Mouse (Mus musculus): ENCODE data around the gene Maml3. TPM values are rescaled to one million over a fixed set of nuclear protein-coding genes. Genes with fewer than 3 reads are reported as not detected.

Maml3 gene
- polyA plus RNA-seq, 1 experiment from 2014 or later, result 8.0 TPM

- peak; percentile 52 for DNase-seq (ENCODE audit: low spot score)
- no peak overlapping the region for H3K4me2 ChIP-seq (replicated peaks)
- ATAC-seq (ENCODE audit: low FRiP score), result peak; percentile 57
- no peak overlapping the region for H3K4me3 ChIP-seq (replicated peaks; ENCODE audit: low read length)
- WGBS, result 8% methylated on average over 7 of the region's 7 CpGs
- H3K27me3 ChIP-seq (ENCODE audit: control insufficient read depth, insufficient read depth, low read length), result no peaks in the 10 kb centered on the region
- no peaks in the 10 kb centered on the region for H3K36me3 ChIP-seq (replicated peaks; ENCODE audit: control insufficient read depth, insufficient read depth)
- peaks cover 42% of the 10 kb centered on the region for H3K4me1 ChIP-seq (replicated peaks; ENCODE audit: control insufficient read depth, insufficient read depth, low read length)
- no peaks in the 10 kb centered on the region for H3K9me3 ChIP-seq (ENCODE audit: control insufficient read depth, low read length)
- H3K27ac ChIP-seq, result peak overlapping the region; percentile 72
- H3K9ac ChIP-seq, result peak overlapping the region; percentile 45
Observed at GRCm38 (mm10) chr3:51749421-51749811, 355.5 kb downstream of the Maml3 start.

- ATAC-seq (ENCODE audit: low FRiP score) (no peak), DNase-seq (ENCODE audit: low spot score) (no peak)
- Histone ChIP-seq H3K4me1 (replicated peaks; ENCODE audit: control insufficient read depth, insufficient read depth, low read length) (peaks cover 43% of the 10 kb centered on the region), H3K27me3 (ENCODE audit: control insufficient read depth, insufficient read depth, low read length) (no peaks in the 10 kb centered on the region), H3K36me3 (replicated peaks; ENCODE audit: control insufficient read depth, insufficient read depth) (no peaks in the 10 kb centered on the region), H3K4me3 (replicated peaks; ENCODE audit: low read length) (no peak overlapping the region), H3K9ac (peak overlapping the region; percentile 45; the same call in 1 of the 2 replicates), H3K9me3 (ENCODE audit: control insufficient read depth, low read length) (no peaks in the 10 kb centered on the region), H3K27ac (peak overlapping the region; percentile 72), H3K4me2 (replicated peaks) (no peak overlapping the region)
- 47% methylated on average over 17 of the region's 17 CpGs for whole genome bisulfite sequencing
Observed at GRCm38 (mm10) chr3:51748436-51749376, 356.2 kb downstream of the Maml3 start.

GRCm38 (mm10) chr3:51746816-51747215 is 358.1 kb downstream of the Maml3 start:
- DNase-seq (ENCODE audit: low spot score), result no peak

GRCm38 (mm10) chr3:51745162-51745561 is 359.7 kb downstream of the Maml3 start:
- no peak for ATAC-seq (ENCODE audit: low FRiP score)
- H3K4me2 ChIP-seq (replicated peaks), result no peak overlapping the region
- no peaks in the 10 kb centered on the region for H3K9me3 ChIP-seq (ENCODE audit: control insufficient read depth, low read length)
- no peak for DNase-seq (ENCODE audit: low spot score)
- no peak overlapping the region for H3K9ac ChIP-seq
- WGBS, result 85% methylated on average over 8 of the region's 8 CpGs
- H3K27me3 ChIP-seq (ENCODE audit: control insufficient read depth, insufficient read depth, low read length), result no peaks in the 10 kb centered on the region
- no peak overlapping the region for H3K27ac ChIP-seq
- H3K36me3 ChIP-seq (replicated peaks; ENCODE audit: control insufficient read depth, insufficient read depth), result no peaks in the 10 kb centered on the region
- no peak overlapping the region for H3K4me3 ChIP-seq (replicated peaks; ENCODE audit: low read length)
- peaks cover 30% of the 10 kb centered on the region for H3K4me1 ChIP-seq (replicated peaks; ENCODE audit: control insufficient read depth, insufficient read depth, low read length)

More at GRCm38 (mm10) chr3:51746816-51747215, 358.1 kb downstream of the Maml3 start:
- Histone ChIP-seq H3K27ac (0 out of 2 replicates have a peak overlapping the region, but pooled peaks have one; percentile 23), H3K9ac (no peak overlapping the region), H3K27me3 (ENCODE audit: control insufficient read depth, insufficient read depth, low read length) (no peaks in the 10 kb centered on the region), H3K36me3 (replicated peaks; ENCODE audit: control insufficient read depth, insufficient read depth) (no peaks in the 10 kb centered on the region), H3K9me3 (ENCODE audit: control insufficient read depth, low read length) (no peaks in the 10 kb centered on the region), H3K4me1 (replicated peaks; ENCODE audit: control insufficient read depth, insufficient read depth, low read length) (peaks cover 39% of the 10 kb centered on the region), H3K4me2 (replicated peaks) (no peak overlapping the region), H3K4me3 (replicated peaks; ENCODE audit: low read length) (no peak overlapping the region)
- 59% methylated on average over 8 of the region's 8 CpGs for WGBS
- no peak for ATAC-seq (ENCODE audit: low FRiP score)

DNA sequence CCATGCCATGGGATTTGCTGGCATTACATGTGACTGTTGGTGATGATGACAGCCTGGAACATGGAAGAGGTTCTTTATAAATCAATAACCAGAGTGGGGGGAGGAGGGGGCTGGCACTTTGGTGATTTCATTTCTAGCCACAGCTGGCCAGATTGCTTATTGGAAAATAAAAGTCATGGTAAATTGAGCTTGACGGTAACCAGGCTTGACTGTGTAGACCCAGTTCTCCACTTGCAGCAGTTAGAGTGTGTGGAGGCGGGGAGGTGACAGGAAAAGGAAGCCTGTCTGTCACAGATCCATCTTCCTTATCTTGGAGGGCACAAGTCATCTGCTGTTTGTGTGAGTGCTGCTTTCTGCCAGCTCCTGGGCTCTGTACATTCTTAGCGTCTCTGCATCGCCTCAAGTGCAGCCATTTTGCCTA is 360.5 kb downstream of the Maml3 start:
- ATAC-seq (ENCODE audit: low FRiP score) (no peak), DNase-seq (ENCODE audit: low spot score) (no peak)
- Histone ChIP-seq H3K4me3 (replicated peaks; ENCODE audit: low read length) (no peak overlapping the region), H3K4me1 (replicated peaks; ENCODE audit: control insufficient read depth, insufficient read depth, low read length) (peaks cover 24% of the 10 kb centered on the region), H3K9ac (no peak overlapping the region), H3K4me2 (replicated peaks) (no peak overlapping the region), H3K27ac (no peak overlapping the region), H3K9me3 (ENCODE audit: control insufficient read depth, low read length) (no peaks in the 10 kb centered on the region), H3K36me3 (replicated peaks; ENCODE audit: control insufficient read depth, insufficient read depth) (no peaks in the 10 kb centered on the region), H3K27me3 (ENCODE audit: control insufficient read depth, insufficient read depth, low read length) (no peaks in the 10 kb centered on the region)
- WGBS, result 63% methylated on average over 4 of the region's 4 CpGs

- peaks cover 27% of the 10 kb centered on the region for H3K4me1 ChIP-seq (replicated peaks; ENCODE audit: control insufficient read depth, insufficient read depth, low read length)
- WGBS, result 93% methylated on average over 6 of the region's 6 CpGs
Observed at GRCm38 (mm10) chr3:51742405-51742804, 362.5 kb downstream of the Maml3 start.

GRCm38 (mm10) chr3:51741824-51742223 is 363.1 kb downstream of the Maml3 start:
- H3K27me3 ChIP-seq (ENCODE audit: control insufficient read depth, insufficient read depth, low read length), result no peaks in the 10 kb centered on the region
- H3K4me3 ChIP-seq (replicated peaks; ENCODE audit: low read length), result no peak overlapping the region
- no peak overlapping the region for H3K4me2 ChIP-seq (replicated peaks)
- no peaks in the 10 kb centered on the region for H3K9me3 ChIP-seq (ENCODE audit: control insufficient read depth, low read length)
- peaks cover 27% of the 10 kb centered on the region for H3K4me1 ChIP-seq (replicated peaks; ENCODE audit: control insufficient read depth, insufficient read depth, low read length)
- H3K27ac ChIP-seq, result peak overlapping the region; percentile 59; the same call in 1 of the 2 replicates
- ATAC-seq (ENCODE audit: low FRiP score), result no peak
- DNase-seq (ENCODE audit: low spot score), result no peak
- no peaks in the 10 kb centered on the region for H3K36me3 ChIP-seq (replicated peaks; ENCODE audit: control insufficient read depth, insufficient read depth)
- H3K9ac ChIP-seq, result peak overlapping the region; percentile 31; the same call in 1 of the 2 replicates
- 70% methylated on average over 10 of the region's 10 CpGs for WGBS

More at GRCm38 (mm10) chr3:51742405-51742804, 362.5 kb downstream of the Maml3 start:
- Histone ChIP-seq H3K4me2 (replicated peaks) (no peak overlapping the region), H3K27ac (no peak overlapping the region), H3K9me3 (ENCODE audit: control insufficient read depth, low read length) (no peaks in the 10 kb centered on the region), H3K36me3 (replicated peaks; ENCODE audit: control insufficient read depth, insufficient read depth) (no peaks in the 10 kb centered on the region), H3K4me3 (replicated peaks; ENCODE audit: low read length) (no peak overlapping the region), H3K27me3 (ENCODE audit: control insufficient read depth, insufficient read depth, low read length) (no peaks in the 10 kb centered on the region), H3K9ac (no peak overlapping the region)
- DNase-seq (ENCODE audit: low spot score) (no peak), ATAC-seq (ENCODE audit: low FRiP score) (no peak)

DNA sequence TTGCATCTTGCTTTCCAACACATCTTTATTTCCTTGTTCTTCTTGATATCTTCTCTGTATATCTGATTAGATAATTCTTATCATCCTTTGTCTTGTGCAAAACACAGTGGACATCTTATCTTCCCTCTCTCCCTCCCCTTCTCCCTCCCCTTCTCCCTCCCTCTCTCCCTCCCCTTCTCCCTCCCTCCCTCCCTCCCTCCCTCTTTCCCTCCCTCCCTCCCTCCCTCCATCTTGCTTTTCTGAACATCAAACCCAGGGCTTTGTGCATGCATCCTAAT is 365.1 kb downstream of the Maml3 start:
- H3K27me3 ChIP-seq (ENCODE audit: control insufficient read depth, insufficient read depth, low read length), result no peaks in the 10 kb centered on the region
- no peak overlapping the region for H3K4me3 ChIP-seq (replicated peaks; ENCODE audit: low read length)
- H3K9me3 ChIP-seq (ENCODE audit: control insufficient read depth, low read length), result no peaks in the 10 kb centered on the region
- H3K4me2 ChIP-seq (replicated peaks), result no peak overlapping the region
- no peak for DNase-seq (ENCODE audit: low spot score)
- H3K9ac ChIP-seq, result peak overlapping the region; percentile 49; the same call in 1 of the 2 replicates
- H3K4me1 ChIP-seq (replicated peaks; ENCODE audit: control insufficient read depth, insufficient read depth, low read length), result peaks cover 26% of the 10 kb centered on the region
- no peaks in the 10 kb centered on the region for H3K36me3 ChIP-seq (replicated peaks; ENCODE audit: control insufficient read depth, insufficient read depth)
- peak overlapping the region; percentile 92 for H3K27ac ChIP-seq
- ATAC-seq (ENCODE audit: low FRiP score), result no peak

DNA sequence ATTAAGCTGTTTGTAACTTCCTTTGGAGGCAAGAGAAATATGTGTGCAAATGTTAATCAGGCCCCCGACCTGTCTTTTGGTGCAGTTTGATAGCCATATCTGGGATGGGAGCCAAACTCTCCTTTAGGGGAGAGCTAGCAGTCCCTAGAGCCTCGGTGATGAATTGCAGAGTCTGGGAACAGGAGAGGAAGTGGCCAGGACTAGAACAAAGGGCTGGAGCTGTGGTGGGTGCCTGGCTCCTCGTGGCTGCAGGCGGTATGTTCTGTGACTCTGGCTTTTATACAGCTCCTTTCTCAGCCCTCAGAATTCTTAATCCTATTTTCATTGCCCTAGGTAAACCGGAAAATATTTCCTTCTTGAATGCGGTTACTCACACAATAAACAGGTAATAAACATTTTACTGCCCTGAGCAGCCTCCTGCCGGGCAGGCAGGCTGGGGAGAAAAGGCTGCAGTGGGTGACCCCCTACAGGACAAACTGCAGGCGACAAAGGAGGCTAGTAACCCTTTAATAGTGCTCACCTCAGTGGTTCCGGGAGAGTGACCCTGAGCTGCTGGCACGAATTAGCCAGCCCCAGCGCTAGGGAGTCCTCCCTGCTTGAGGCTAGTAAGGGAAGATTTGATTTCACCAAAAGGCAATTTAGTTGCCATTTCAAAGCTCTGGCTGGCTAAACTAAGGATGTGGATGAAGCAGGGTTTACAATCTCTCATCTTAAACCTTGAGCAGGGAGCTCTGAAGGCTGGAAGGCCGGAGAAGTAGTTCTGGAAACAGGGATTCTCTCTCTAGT is 365.6 kb downstream of the Maml3 start:
- Histone ChIP-seq H3K27me3 (ENCODE audit: control insufficient read depth, insufficient read depth, low read length) (no peaks in the 10 kb centered on the region), H3K27ac (peak overlapping the region; percentile 92), H3K4me3 (replicated peaks; ENCODE audit: low read length) (no peak overlapping the region), H3K9me3 (ENCODE audit: control insufficient read depth, low read length) (no peaks in the 10 kb centered on the region), H3K36me3 (replicated peaks; ENCODE audit: control insufficient read depth, insufficient read depth) (no peaks in the 10 kb centered on the region), H3K4me2 (replicated peaks) (peak overlapping the region; percentile 14; the same call in 1 of the 2 replicates), H3K4me1 (replicated peaks; ENCODE audit: control insufficient read depth, insufficient read depth, low read length) (peaks cover 21% of the 10 kb centered on the region), H3K9ac (peak overlapping the region; percentile 49)
- ATAC-seq (ENCODE audit: low FRiP score) (peak; percentile 85), DNase-seq (ENCODE audit: low spot score) (peak; percentile 63)
- WGBS, result 5% methylated on average over 12 of the region's 12 CpGs
